10 mouse cellular contexts compared by ENCODE assay signal in the genomic region with DNA sequence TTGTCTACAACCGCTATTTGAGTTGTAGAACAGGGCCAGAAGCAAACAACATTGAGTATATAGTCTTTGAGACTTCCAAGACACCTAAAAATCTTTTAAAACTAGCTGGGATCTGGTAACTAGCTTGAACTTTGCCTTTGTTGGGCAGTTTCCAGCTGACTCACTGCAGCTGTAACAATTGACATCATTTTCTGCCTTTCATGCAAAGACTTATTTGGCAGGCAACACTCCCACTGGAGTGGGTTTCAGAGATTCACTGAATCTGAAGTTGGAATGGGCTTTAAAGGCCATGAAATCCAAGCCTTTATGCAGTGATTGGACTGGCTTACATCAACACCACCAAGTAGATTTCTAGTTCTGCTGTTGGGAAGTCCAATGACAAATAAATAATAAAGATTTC.
A peak's percentile ranks its signal among the peaks of the same experiment; 100 is the strongest.
DNase-seq lines count a peak whose midpoint lies in the region; ATAC-seq and TF ChIP-seq lines count a peak whose summit lies in the region.
"Had no signal": no experiment of that assay in that cellular context is flagged by ENCODE, and none has a peak within 500 bp of the region (broad histone marks: within the 10 kb centered on the region; RNA-seq: fewer than 3 reads in every experiment).

No protein-coding gene starts in this region.

- POLR2A ChIA-PET in Patski (lab: Charles Lee) = no interaction called here

- H3K27me3 ChIP-seq in Patski = no peaks in the 10 kb centered on the region
- H3K27me3 ChIP-seq: forebrain, embryonic 12.5 days; heart, embryonic 13.5 days had no signal

- peak; percentile 3 for DNase-seq in left cerebral cortex, postnatal 4 days
- no peak for DNase-seq in left cerebral cortex, postnatal 10 days (ENCODE audit: extremely low spot score in 1 of 2, low spot score in 2 of 2)
- peak; percentile 2 for DNase-seq in Patski (ENCODE audit: low read depth, low spot score)
- DNase-seq in adrenal gland, postnatal 25 days = peak; percentile 18
- DNase-seq in heart, adult 9 months (ENCODE audit: low spot score in 2 of 2) = peak; percentile 63 to 76
- DNase-seq in thymus, postnatal 0 days (ENCODE audit: low spot score) = no peak
- no peak for DNase-seq in right cerebral cortex, postnatal 10 days (ENCODE audit: low spot score in 2 of 2)
- DNase-seq in cerebellum, adult 8-10 months = no peak

- no peak for TF ChIP-seq CTCF in Patski (IDR thresholded peaks at IDR 0.05)

- ATAC-seq in Patski = no peak

- intact Hi-C loops in left cerebral cortex, postnatal 4 days (cut with DNase I) = no loop called here
- intact Hi-C loops in left cerebral cortex, postnatal 10 days (cut with DNase I) = no loop called here

- CTCF ChIA-PET in Patski (lab: Charles Lee) = no interaction called here

- in situ Hi-C loops in Patski (cut with MboI; ENCODE audit: low pct_unique_long_range_greater_than_20kb) = no loop called here

Comparison
In these comparisons a context has a peak if more than half of its experiments do, and no peak if none do; other contexts are left out.
1. DNase-seq: peak in left cerebral cortex, postnatal 4 days (single experiment), Patski (single experiment), adrenal gland, postnatal 25 days (single experiment) and heart, adult 9 months (2 of 2); none in left cerebral cortex, postnatal 10 days (0 of 2), thymus, postnatal 0 days (single experiment), right cerebral cortex, postnatal 10 days (0 of 2) and cerebellum, adult 8-10 months (single experiment).